ENCODE assay signal across 9 mouse cellular contexts in genomic region chr3:129308102-129308752, GRCm38 (mm10). TPM values are rescaled to one million over a fixed set of nuclear protein-coding genes. Genes with fewer than 3 reads are reported as not detected.
DNase-seq lines count a peak whose midpoint lies in the region; ATAC-seq and TF ChIP-seq lines count a peak whose summit lies in the region.
"Had no signal": no experiment of that assay in that cellular context is flagged by ENCODE, and none has a peak within 500 bp of the region (broad histone marks: within the 10 kb centered on the region; RNA-seq: fewer than 3 reads in every experiment).

No protein-coding gene starts in this region.

- WGBS in cerebellum, adult 2 months, result 22% methylated on average over 10 of the region's 10 CpGs
- WGBS in liver, embryonic 14.5 days (ENCODE audit: insufficient replicate concordance), result 31% methylated on average over 10 of the region's 10 CpGs
- 32% methylated on average over 10 of the region's 10 CpGs for WGBS in forebrain, embryonic 14.5 days

- peak in 1 of 2 experiments; percentile 50 for DNase-seq in cerebellum, adult 2 months
- no peak for DNase-seq in cerebellum, postnatal 4 days (ENCODE audit: low spot score in 2 of 2)
- DNase-seq in liver, embryonic 14.5 days (ENCODE audit: low read depth in 3 of 3, low spot score in 3 of 3), result peak; percentile 14 to 23 (median 23)
- no peak for DNase-seq in liver
- DNase-seq in forebrain, embryonic 14.5 days (ENCODE audit: low spot score), result peak; percentile 93
- peak; percentile 25 for DNase-seq in thymus, postnatal 14 days
- no peak for DNase-seq in urinary bladder, postnatal 14 days (ENCODE audit: low spot score)

- TF ChIP-seq POLR2A in cerebellum, adult 2 months (IDR thresholded peaks at IDR 0.05; ENCODE audit: borderline replicate concordance, insufficient read depth, low read length), result no peak

- no peaks in the 10 kb centered on the region for H3K36me3 ChIP-seq in liver, embryonic 14.5 days (replicated peaks; ENCODE audit: control insufficient read depth, insufficient read depth, low read depth)
- no peaks in the 10 kb centered on the region for H3K36me3 ChIP-seq in forebrain, embryonic 14.5 days (ENCODE audit: control insufficient read depth, insufficient read depth, low read length)

- no peak overlapping the region for H3K9ac ChIP-seq in liver, embryonic 14.5 days (replicated peaks)
- H3K9ac ChIP-seq in forebrain, embryonic 14.5 days (ENCODE audit: low read length), result no peak overlapping the region

- H3K4me1 ChIP-seq in cerebellum, adult 2 months (ENCODE audit: control insufficient read depth, insufficient read depth, low read length), result no peaks in the 10 kb centered on the region; the same call in 1 of the 2 replicates
- H3K4me1 ChIP-seq in liver, embryonic 14.5 days (replicated peaks; ENCODE audit: control insufficient read depth in 2 of 2, insufficient read depth in 2 of 2, low read length in 1 of 2), result no peaks in the 10 kb centered on the region
- H3K4me1 ChIP-seq in forebrain, embryonic 14.5 days (ENCODE audit: control insufficient read depth, insufficient read depth, low read length), result no peaks in the 10 kb centered on the region

- H3K27me3 ChIP-seq in cerebellum, adult 2 months (ENCODE audit: control insufficient read depth, insufficient read depth, low read length), result no peaks in the 10 kb centered on the region
- H3K27me3 ChIP-seq in liver, embryonic 14.5 days (ENCODE audit: control insufficient read depth, insufficient read depth, low read length), result no peaks in the 10 kb centered on the region
- H3K27me3 ChIP-seq in forebrain, embryonic 14.5 days (replicated peaks; ENCODE audit: control insufficient read depth, insufficient read depth, low read length), result no peaks in the 10 kb centered on the region

- no peak for ATAC-seq in liver, embryonic 14.5 days (ENCODE audit: insufficient read depth)
- peak; percentile 78; the same call in 1 of the 2 replicates for ATAC-seq in forebrain, embryonic 14.5 days
- ATAC-seq in megakaryocyte progenitor cell, adult 5-6 weeks (replicated peaks; ENCODE audit: poor library complexity), result peak; percentile 88

- TF ChIP-seq EP300 in liver, embryonic 14.5 days (IDR thresholded peaks at IDR 0.05; ENCODE audit: low read depth), result no peak

- peak; percentile 19; the same call in 1 of the 2 replicates for TF ChIP-seq CTCF in cerebellum, adult 2 months (IDR thresholded peaks at IDR 0.05; ENCODE audit: borderline replicate concordance, insufficient read depth, low read depth, low read length)
- TF ChIP-seq CTCF in liver, embryonic 14.5 days (IDR thresholded peaks at IDR 0.05; ENCODE audit: low read depth), result peak; percentile 34; the same call in 1 of the 2 replicates

- no peaks in the 10 kb centered on the region for H3K9me3 ChIP-seq in liver, embryonic 14.5 days (ENCODE audit: control insufficient read depth, low read length)
- no peaks in the 10 kb centered on the region for H3K9me3 ChIP-seq in forebrain, embryonic 14.5 days (replicated peaks; ENCODE audit: control insufficient read depth, low read length)

- no peak overlapping the region for H3K27ac ChIP-seq in cerebellum, adult 2 months (ENCODE audit: insufficient read depth, low read length)
- no peak overlapping the region for H3K27ac ChIP-seq in liver, embryonic 14.5 days
- no peak overlapping the region for H3K27ac ChIP-seq in forebrain, embryonic 14.5 days (ENCODE audit: low read depth, low read length)

- H3K4me2 ChIP-seq in liver, embryonic 14.5 days (ENCODE audit: low read depth), result no peak overlapping the region
- no peak overlapping the region for H3K4me2 ChIP-seq in forebrain, embryonic 14.5 days (ENCODE audit: low read length)

- no peak overlapping the region for H3K4me3 ChIP-seq in cerebellum, adult 2 months (replicated peaks; ENCODE audit: insufficient read depth, low read depth, low read length)
- no peak overlapping the region for H3K4me3 ChIP-seq in liver, embryonic 14.5 days (ENCODE audit: insufficient read depth in 1 of 2, low read depth in 2 of 2, low read length in 2 of 2)
- no peak overlapping the region for H3K4me3 ChIP-seq in forebrain, embryonic 14.5 days (ENCODE audit: low read depth, low read length)

RNA-seq across cellular contexts. Expression of gene Enpep, which starts 24.3 kb away (rescaled TPM):
- polyA plus RNA-seq in cerebellum, adult 2 months (2012; rRNA removed), result 2.2 and 2.6 TPM in 2 replicates
- polyA plus RNA-seq in liver, embryonic 14.5 days (2012; rRNA removed), result 1.9 and 2.5 TPM in 2 replicates
- 2.7 and 4.3 TPM in 2 replicates for polyA plus RNA-seq in liver, embryonic 14.5 days (2014; fragmentation: Nextera tagmentation; extraction: Ambion mirVana)
- 1.5 and 2.2 TPM in 2 replicates for polyA plus RNA-seq in forebrain, embryonic 14.5 days (2014; fragmentation: Nextera tagmentation; extraction: Ambion mirVana)
- not detected in 2 replicates for total RNA-seq in megakaryocyte progenitor cell, adult 5-6 weeks (2015)
- not detected in 2 replicates for total RNA-seq in megakaryocyte progenitor cell, adult 5-6 weeks (2017)
- polyA plus RNA-seq: C2C12 had no signal

Comparison
In these comparisons a context has a peak if more than half of its experiments do, and no peak if none do; other contexts are left out.
1. DNase-seq: peak in liver, embryonic 14.5 days (3 of 3), forebrain, embryonic 14.5 days (single experiment) and thymus, postnatal 14 days (single experiment); none in cerebellum, postnatal 4 days (0 of 2), liver (single experiment) and urinary bladder, postnatal 14 days (single experiment).